Mouse (Mus musculus) ovary, postnatal 36 days (tissue): Measurements from ENCODE around the gene Dab1.
A peak's percentile ranks its signal among the peaks of the same experiment; 100 is the strongest.

Experiments
- DNase-seq: peaks from one replicate; pipeline ENCODE4 v3.0.0; 2022; ENCODE audit warnings: low spot score, mixed read lengths

Gene Dab1

DNA sequence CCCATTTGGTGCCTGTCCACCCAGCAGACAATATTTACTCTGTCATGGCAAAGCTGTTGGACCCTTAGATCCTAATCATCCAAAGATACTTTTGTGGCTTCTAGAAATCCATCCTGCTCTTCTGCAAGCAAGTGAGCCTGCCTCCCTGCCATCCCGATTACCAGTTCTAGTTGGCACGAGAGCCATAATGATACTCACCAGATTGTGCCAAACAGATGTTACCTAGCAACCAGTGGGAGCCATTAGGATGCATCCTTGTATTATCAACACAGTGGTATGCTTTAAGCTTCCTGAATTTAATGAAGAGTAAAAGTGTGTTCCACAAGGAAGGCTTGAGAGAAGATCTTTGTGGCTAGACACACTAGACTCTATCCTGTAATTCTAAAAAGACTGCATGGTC lies 355.8 kb downstream of the Dab1 start:
- DNase-seq: no peak

DNA sequence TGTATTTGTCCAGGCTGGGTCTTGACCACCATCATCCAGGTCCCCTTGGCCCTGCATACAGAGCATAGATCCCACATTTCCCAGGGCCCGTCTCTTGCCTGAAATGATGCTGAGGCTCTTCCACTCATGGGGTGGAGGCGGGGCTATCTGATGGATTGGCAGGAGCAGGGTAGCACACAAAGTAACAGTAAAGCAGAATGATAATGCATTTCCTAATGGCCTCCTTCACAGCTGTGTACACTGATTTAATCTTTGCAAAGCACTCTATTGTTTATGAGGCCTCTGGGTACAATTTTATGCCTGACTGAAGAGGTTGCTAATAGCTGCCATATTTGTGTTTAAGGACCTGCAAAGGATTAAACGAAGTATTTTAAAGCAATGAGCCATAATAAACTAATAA lies 374.7 kb downstream of the Dab1 start:
- DNase-seq: no peak

DNA sequence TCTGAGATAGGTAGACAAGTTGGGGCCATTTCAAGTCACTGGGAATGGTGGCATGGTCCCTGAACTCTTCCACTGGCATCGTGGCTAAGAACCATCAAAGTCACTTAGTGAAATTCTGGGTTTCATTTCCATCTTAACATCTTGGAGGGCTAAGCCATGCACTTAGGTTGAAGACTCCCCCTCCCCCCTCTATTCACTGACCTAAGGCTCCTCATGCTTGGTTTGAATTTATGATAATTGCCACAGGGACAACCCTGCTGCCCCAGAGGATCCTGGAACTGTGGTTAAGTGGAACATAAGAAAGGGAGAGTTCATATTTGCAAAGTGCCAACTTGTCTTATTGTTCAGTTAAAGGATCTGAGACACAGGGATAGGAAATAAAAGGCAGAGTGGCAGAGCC lies 375.2 kb downstream of the Dab1 start:
- no peak for DNase-seq

DNA sequence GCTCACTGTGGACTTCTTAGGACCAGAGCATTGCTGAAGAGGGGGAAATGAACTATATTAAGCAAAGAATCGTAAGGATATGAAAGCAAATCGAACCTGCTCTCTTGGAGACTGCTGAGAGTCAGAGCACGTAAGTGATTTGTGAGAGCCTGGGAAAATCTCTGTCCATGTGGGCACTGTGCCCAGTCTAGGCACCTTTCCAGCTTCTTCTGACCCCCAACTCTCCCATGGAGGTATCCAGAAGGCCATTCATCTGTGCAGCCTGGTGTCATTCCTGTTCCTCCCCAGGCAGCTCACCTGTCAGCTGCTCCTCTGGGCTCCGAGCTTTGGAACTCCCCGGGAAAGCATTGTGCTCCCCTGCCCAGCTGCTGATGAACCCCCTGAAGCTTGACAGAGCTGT lies 389.2 kb downstream of the Dab1 start:
- peak; percentile 3 for DNase-seq

DNA sequence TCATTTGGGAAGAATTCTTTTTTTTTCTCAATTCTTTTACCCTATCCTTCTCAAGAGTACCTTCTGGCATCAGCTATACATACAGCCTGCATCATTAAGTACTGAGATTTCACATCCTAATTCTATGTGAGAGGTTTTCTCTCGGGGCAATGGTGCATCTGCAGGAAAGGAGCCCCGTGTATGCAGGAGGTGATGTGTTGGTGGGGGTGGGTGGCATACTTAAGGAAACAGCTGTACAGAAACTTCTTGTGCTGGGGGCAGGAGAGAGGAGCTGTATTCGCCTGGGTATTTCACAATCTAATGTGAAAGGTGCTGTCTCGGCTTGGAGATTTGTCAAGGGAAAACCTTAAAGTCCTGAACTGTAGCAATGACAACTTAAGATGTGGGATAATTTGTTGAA lies 392.5 kb downstream of the Dab1 start:
- DNase-seq: no peak

GRCm38 (mm10) chr4:104012150-104012549 lies 393.0 kb downstream of the Dab1 start:
- no peak for DNase-seq

DNA sequence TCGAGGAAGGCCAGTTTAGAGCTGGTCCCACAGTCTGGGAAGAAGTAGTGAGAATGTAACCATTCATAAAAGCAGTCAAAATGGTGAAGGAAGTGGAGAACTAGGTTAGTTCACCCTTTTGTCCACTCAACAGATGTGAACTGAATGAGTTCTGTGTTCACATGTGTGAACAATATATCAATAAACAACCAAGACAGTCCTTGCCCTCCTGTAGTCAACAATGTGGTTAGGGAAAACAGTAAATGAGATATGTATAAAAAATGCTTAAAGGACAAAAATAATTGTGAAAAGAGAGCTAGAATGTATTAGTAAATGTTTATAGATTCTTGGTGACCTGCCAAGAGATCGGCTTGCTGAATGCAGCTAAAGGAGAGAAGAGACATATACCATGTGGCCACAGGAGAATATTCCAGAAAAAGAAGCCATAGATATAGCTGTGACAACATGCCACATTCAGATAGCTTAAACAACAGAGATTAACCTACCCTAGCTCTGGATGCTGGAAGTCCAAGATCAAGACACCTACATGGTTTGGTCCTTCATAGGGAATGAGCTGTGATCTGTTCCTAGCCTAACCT lies 406.0 kb downstream of the Dab1 start:
- no peak for DNase-seq

DNA sequence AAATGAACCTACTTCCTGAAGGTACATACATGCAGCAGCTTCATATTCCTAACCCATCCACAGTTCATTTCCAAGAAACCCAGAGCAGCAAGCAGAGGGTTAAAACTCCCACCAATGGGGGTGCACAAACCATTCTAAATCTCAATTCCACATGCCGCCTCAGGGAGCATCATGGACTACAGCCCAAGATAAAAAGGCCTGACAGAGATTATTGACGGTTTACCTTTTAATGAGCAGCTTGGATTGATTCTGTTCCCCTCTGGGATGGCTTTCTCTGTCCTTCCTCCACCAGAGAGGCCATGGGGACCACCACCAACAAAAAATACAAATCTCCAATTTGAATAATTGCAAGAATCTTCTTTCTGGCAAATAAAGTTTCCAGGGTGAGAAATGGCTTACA lies 407.7 kb downstream of the Dab1 start:
- no peak for DNase-seq

DNA sequence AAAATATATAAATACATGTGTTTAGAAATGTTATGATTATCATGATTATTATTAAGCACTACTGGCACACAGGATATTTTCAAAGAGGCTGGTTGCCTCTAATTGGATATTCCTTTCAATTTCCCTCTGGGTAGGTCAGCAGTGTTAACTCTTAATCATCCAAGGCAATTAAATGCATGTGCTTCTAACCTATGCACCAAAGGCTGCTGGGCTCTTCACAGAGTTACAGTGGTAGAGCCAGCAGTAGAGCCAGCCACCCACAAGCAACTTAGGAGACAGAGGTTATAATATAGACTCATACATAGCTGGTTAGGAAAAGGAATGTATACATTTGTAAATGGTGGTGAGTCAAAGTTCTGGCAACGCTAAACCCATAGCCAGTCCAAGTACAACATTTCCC lies 408.1 kb downstream of the Dab1 start:
- no peak for DNase-seq

- DNase-seq: no peak
Observed at GRCm38 (mm10) chr4:104036091-104036490, 416.9 kb downstream of the Dab1 start.

GRCm38 (mm10) chr4:104039588-104039987 lies 420.4 kb downstream of the Dab1 start:
- DNase-seq: no peak

DNA sequence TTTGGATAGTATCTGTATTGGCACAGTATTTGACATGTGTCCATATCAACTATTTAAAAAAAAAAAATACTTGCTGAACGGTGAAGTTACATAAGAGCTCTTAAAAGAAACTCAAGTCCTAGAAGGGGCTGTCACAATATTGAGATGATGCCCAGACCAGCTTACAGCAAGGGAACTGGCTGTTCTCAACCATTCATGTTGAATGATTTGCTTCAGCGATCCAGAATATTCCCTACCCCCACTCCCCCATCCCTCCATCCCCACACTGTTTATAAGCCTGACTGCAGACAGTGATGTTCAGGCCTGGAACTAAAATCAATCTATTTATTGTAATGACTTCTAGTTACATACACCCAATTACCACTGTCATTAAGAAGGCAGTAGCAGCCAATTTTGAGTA lies 424.3 kb downstream of the Dab1 start:
- DNase-seq: no peak

GRCm38 (mm10) chr4:104044634-104045033 lies 425.5 kb downstream of the Dab1 start:
- no peak for DNase-seq

GRCm38 (mm10) chr4:104047966-104048804 lies 429.0 kb downstream of the Dab1 start:
- no peak for DNase-seq

- DNase-seq: no peak
Observed at GRCm38 (mm10) chr4:104057116-104057515, 438.0 kb downstream of the Dab1 start.

GRCm38 (mm10) chr4:104059569-104059968 lies 440.4 kb downstream of the Dab1 start:
- no peak for DNase-seq

DNA sequence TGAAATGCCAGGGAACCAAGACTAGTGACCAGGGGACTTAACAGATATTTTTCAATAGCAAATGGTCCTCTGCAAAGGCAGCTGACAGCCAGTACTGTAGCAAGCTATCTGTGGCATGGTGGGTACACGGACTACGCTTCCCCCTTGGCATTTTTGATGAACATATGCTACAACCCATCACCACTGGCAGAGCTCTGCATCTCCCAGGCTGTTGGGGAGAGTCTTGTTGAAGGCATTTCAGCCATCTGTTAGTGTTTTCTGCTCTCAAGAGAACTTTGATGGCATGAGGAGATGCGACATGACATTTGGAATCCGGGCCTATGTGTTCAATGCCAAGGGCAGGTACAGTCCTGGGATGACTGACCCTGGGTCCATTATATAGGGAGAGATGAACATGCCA lies 443.2 kb downstream of the Dab1 start:
- DNase-seq: no peak

GRCm38 (mm10) chr4:104066901-104067300 lies 447.7 kb downstream of the Dab1 start:
- DNase-seq: no peak

DNA sequence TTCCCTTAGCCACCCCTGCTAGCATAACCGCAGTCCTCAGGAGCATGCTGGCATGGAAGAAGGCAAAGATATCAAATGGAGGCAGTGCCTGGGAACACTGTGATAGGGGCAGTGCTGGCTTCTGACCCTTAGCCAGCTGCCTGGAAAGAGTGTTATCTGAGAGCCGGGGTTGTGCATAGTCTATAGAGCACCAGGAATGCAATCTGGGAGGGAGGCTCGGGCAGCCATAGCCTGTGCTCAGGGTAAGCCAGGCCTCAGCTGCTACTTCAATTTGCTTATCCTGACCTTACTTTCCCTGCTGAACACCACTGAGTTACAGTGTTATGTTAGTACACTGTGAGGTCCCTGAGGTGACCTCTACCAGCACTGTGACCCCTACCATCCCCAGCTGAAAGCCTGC lies 448.6 kb downstream of the Dab1 start:
- peak; percentile 5 for DNase-seq

DNA sequence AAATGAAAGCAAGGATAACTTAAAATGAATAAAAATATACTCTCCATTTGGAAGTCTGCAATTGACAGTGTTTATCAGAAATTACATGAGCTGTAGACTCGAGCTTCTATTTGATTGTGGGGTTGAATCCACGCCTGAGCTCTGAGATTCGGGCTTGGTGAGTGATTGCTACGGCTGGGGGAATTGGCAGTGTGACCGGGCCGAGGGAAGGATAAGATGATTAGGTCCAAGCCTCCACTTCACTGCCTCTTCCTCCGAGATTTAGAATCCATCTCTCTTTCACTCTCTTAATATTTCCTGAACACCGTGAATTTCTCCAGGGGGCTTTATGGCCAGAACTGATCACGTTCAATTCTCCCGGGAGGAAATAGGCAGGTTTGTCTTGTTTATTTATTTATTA lies 452.1 kb downstream of the Dab1 start:
- no peak for DNase-seq

GRCm38 (mm10) chr4:104073920-104074459 lies 454.8 kb downstream of the Dab1 start:
- no peak for DNase-seq

DNA sequence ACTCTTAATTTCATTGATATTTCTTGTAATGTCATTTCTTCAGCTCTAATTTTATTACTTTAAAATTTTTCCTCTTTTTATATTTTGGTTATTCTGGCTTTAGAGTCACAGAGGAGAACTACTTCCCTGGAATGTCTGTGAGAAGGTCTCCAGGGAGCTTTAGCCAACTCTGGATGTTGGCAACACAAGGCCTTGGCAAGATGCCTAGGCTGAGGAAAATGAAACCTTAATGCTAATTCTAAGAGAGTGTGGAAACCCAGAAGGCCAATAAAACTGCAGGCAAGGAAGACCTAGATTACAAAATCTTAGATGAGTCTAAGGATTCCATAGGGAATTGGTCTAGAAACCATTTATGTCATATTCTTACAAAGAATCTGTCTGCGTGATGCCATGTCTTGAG lies 458.6 kb downstream of the Dab1 start:
- peak; percentile 16 for DNase-seq

DNA sequence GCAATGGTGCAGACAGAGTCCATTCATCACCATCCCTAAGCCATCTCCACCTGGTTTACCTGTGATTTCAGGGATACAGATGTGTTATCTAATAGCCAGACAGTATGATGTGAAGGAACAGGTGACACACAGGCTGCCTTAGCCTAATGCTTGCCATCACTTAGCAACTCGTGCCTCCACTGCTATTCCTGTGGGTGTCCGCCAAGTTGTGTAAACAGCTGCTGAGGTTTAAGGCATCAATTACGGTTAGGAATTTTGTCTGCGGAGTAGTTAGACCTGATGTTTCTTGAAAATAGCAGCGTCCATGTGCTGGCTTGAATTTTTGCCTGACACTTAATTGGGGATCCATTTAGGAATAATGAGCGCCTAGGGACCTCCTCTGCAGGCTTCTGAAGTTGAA lies 487.1 kb downstream of the Dab1 start:
- DNase-seq: no peak

DNA sequence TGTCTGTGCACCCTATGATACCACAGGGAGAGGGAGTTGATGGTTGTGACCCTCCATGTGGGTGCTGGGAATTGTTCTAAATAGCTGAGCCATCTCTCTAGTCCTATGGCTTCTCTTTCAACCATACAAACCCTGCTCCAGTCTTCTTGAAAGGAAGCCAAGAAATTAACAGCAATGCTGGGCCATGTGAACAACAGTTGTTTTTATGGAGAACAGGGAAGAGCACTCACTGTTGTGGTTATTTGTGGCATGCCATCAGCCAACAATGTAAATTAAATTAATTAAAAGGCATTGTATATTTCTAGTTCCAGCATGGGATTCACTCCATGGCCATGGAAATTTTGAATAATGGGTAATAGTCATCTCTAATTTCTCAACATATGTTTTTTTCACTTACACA lies 492.5 kb downstream of the Dab1 start:
- no peak for DNase-seq
